Mouse (Mus musculus): ENCODE measurements around the gene Ptprm.

DNA sequence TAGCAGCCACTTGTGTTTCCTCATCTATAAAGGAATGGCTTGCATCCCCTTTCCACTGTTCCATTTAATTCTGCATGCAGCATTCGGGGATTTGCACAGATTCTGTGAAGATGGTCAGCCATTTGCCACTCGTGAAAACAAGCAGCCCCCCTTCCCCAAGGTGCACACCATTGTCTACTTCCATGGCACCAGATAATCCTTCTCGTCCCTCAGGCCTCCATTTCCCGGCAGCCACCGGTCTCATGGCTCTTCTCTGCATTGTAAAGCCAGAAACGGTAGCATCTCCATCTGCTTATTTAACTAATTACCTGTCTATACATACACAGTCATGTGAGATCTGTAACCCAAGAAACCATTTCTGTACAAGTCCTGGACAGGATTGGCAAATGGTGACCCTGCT, 501.8 kb downstream of the Ptprm start:
- TF ChIP-seq GABPA (IDR thresholded peaks at IDR 0.05; ENCODE audit: low read depth, low read length) (no peak), CHD2 (IDR thresholded peaks at IDR 0.05; ENCODE audit: low read length) (no peak), MAFK (IDR thresholded peaks at IDR 0.05; ENCODE audit: borderline replicate concordance, low read depth, low read length) (no peak), JUND (IDR thresholded peaks at IDR 0.05; ENCODE audit: low read depth, low read length) (no peak), POLR2AphosphoS5 (IDR thresholded peaks at IDR 0.05; ENCODE audit: borderline replicate concordance, low read depth, low read length) (no peak), USF1 (IDR thresholded peaks at IDR 0.05; ENCODE audit: low read depth, low read length) (no peak), CTCF (IDR thresholded peaks at IDR 0.05 in 2 of 3, conservative IDR thresholded peaks at IDR 0.05 in 1 of 3; ENCODE audit: control insufficient read depth in 1 of 3, insufficient read depth in 1 of 3, low read depth in 2 of 3, low read length in 3 of 3, poor library complexity in 1 of 3, severe bottlenecking in 1 of 3) (no peak), SIN3A (IDR thresholded peaks at IDR 0.05; ENCODE audit: low read length) (no peak), RAD21 (IDR thresholded peaks at IDR 0.05; ENCODE audit: low read depth, low read length) (no peak), MAZ (IDR thresholded peaks at IDR 0.05; ENCODE audit: low read depth, low read length) (no peak), ZC3H11A (IDR thresholded peaks at IDR 0.05; ENCODE audit: low read depth, low read length) (no peak), SMC3 (IDR thresholded peaks at IDR 0.05; ENCODE audit: low read depth, low read length) (no peak), TAL1 (IDR thresholded peaks at IDR 0.05; ENCODE audit: low read length) (no peak), TCF12 (IDR thresholded peaks at IDR 0.05; ENCODE audit: low read depth, low read length) (no peak)
